Mouse (Mus musculus) embryonic fibroblast, embryonic 13.5 days (primary cell): ENCODE data around the gene Clcn6. TPM values are rescaled to one million over a fixed set of nuclear protein-coding genes. Genes with fewer than 3 reads are reported as not detected.
A peak's percentile ranks its signal among the peaks of the same experiment; 100 is the strongest.

ENCODE experiments used
- H3K27ac ChIP-seq: 2 replicates; pipeline ENCODE4 v1.5.1; 2012; ENCODE audit warnings: low read length, control low read depth, inconsistent platforms; ENCODE audit not compliant: insufficient read depth
- H3K4me1 ChIP-seq: 2 replicates; pipeline ENCODE4 v1.6.1; 2011; ENCODE audit warnings: low read length; ENCODE audit not compliant: control insufficient read depth, insufficient read depth
- H3K4me3 ChIP-seq: 2 replicates; pipeline ENCODE4 v1.5.1; 2011; ENCODE audit warnings: mild to moderate bottlenecking, control low read depth, low read length; ENCODE audit not compliant: insufficient read depth
- CTCF ChIP-seq: IDR thresholded peaks from 2 replicates; pipeline ENCODE4 v1.5.1; 2011; ENCODE audit warnings: mild to moderate bottlenecking, control low read depth, low read length, moderate library complexity, borderline replicate concordance; ENCODE audit not compliant: insufficient read depth
- POLR2A ChIP-seq: IDR thresholded peaks from 2 replicates; pipeline ENCODE4 v1.6.1; 2011; ENCODE audit warnings: low read depth, mild to moderate bottlenecking, control low read depth, low read length, moderate library complexity
- polyA plus RNA-seq: library from polyadenylated mRNA; stranded (reverse); fragments of >200 nt; gene quantifications from 2 replicates; pipeline ENCODE4 v1.2.4, GENCODE M21; 2011; ENCODE audit warnings: low read depth; ENCODE audit not compliant: missing spikeins, insufficient read length

The Clcn6 gene
- 11.8 and 13.2 TPM in 2 replicates for polyA plus RNA-seq

- H3K27ac ChIP-seq: peak within 1 kb of the TSS; percentile 97
- peak; percentile 99 for TF ChIP-seq POLR2A
- TF ChIP-seq CTCF: no peak
- peak within 1 kb of the TSS; percentile 93 for H3K4me3 ChIP-seq
- peaks cover 10% of the 10 kb centered on the region for H3K4me1 ChIP-seq
These were observed at the start of gene Clcn6, which contains the start of gene Mthfr for GRCm38 (mm10) chr4:148038600-148039253. Gene Clcn6 (minus strand): TSS chr4:148038821. Gene Mthfr (plus strand): TSS chr4:148039077.

- H3K27ac ChIP-seq: 0 out of 2 replicates have a peak within 1 kb of the TSS, but pooled peaks have one; percentile 0
- H3K4me3 ChIP-seq: peak within 1 kb of the TSS; percentile 56
- H3K4me1 ChIP-seq: 0 out of 2 replicates have a peak, but pooled peaks cover 2% of the 10 kb centered on the region
- TF ChIP-seq CTCF: no peak
- peak; percentile 54; the same call in 1 of the 2 replicates for TF ChIP-seq POLR2A
These were observed 49.4 kb upstream of the Clcn6 start, which contains the start of gene Agtrap for GRCm38 (mm10) chr4:148087907-148088527. Gene Agtrap (minus strand): TSS chr4:148088031.

- TF ChIP-seq CTCF (no peak), POLR2A (peak; percentile 28; the same call in 1 of the 2 replicates)
- Histone ChIP-seq H3K4me3 (peak overlapping the region; percentile 56), H3K4me1 (0 out of 2 replicates have a peak, but pooled peaks cover 2% of the 10 kb centered on the region), H3K27ac (0 out of 2 replicates have a peak overlapping the region, but pooled peaks have one; percentile 0)
These were observed 48.7 kb upstream of the Clcn6 start for GRCm38 (mm10) chr4:148087091-148087906.

- Histone ChIP-seq H3K27ac (no peak overlapping the region), H3K4me1 (0 out of 2 replicates have a peak, but pooled peaks cover 2% of the 10 kb centered on the region), H3K4me3 (no peak overlapping the region)
- TF ChIP-seq CTCF (no peak), POLR2A (no peak)
These were observed 47.3 kb upstream of the Clcn6 start for GRCm38 (mm10) chr4:148085907-148086305.

- TF ChIP-seq CTCF (no peak), POLR2A (no peak)
- 0 out of 2 replicates have a peak, but pooled peaks cover 2% of the 10 kb centered on the region for H3K4me1 ChIP-seq
- H3K27ac ChIP-seq: no peak overlapping the region
- no peak overlapping the region for H3K4me3 ChIP-seq
These were observed 46.7 kb upstream of the Clcn6 start for GRCm38 (mm10) chr4:148085131-148085906.

GRCm38 (mm10) chr4:148084261-148084714 lies 45.7 kb upstream of the Clcn6 start:
- TF ChIP-seq CTCF (no peak), POLR2A (no peak)
- H3K27ac ChIP-seq: no peak overlapping the region
- no peak overlapping the region for H3K4me3 ChIP-seq
- 0 out of 2 replicates have a peak, but pooled peaks cover 2% of the 10 kb centered on the region for H3K4me1 ChIP-seq

GRCm38 (mm10) chr4:148083176-148083899 lies 44.7 kb upstream of the Clcn6 start:
- no peak overlapping the region for H3K27ac ChIP-seq
- 0 out of 2 replicates have a peak, but pooled peaks cover 2% of the 10 kb centered on the region for H3K4me1 ChIP-seq
- H3K4me3 ChIP-seq: no peak overlapping the region
- TF ChIP-seq POLR2A (no peak), CTCF (no peak)
